Mouse (Mus musculus) kidney, adult 8-10 months (tissue): Measurements from ENCODE around the gene Cyp4f18.
"Not testable (repeated sequence)": the region's sequence is repeated elsewhere in the genome, so short reads cannot be mapped to it uniquely, and the experiment has no call there.

Source experiments
- DNase-seq, 2 experiments: peaks; one replicate each; pipeline ENCODE4 v3.0.0; 2022

Gene Cyp4f18

GRCm38 (mm10) chr8:72009473-72009872 is at the start of gene Cyp4f18:
Cyp4f18 (minus strand) TSS chr8:72009626.
- no peak for DNase-seq

- DNase-seq = not testable (repeated sequence)
Measured at GRCm38 (mm10) chr8:72057643-72058042, 48.2 kb upstream of the Cyp4f18 start.

DNA sequence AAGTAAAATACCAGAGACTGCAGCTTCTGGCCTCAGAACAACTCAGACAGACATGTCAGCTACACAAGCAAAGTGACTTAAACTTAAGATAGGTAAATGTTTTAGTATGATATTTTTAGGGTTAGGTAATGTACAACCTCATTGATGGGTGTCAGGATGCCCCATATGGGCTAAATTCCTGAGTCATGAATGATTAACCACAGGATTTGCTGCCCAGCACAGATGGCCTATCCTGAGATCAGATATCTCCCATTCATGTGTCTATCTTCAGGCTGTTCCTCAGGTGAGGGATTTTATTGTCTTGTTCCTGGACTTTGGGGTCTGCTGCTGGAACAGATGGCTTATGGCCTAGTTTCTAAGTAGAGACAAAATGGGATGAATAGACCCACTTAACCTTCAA is 45.2 kb upstream of the Cyp4f18 start:
- DNase-seq = not testable (repeated sequence)

GRCm38 (mm10) chr8:72042493-72042892 is 33.1 kb upstream of the Cyp4f18 start:
- no peak for DNase-seq

DNA sequence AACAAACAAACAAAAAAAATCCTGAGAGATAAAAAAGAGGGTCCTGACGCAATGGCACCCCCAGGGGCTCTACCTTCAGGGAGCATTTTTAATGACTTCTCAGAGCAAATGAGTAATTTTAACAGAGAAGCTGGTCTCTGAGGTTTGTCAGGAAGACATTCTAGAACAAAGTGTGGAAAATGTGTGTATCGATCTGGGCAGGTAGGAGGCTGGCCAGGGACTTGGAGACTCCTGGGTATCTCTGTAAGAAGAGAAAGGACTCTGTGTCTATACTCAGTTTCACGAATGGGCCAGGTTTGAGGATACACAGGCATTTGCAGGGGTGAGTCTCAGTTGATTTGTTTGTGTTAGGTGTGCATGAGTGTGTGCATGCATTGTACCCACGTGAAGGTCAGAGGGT is 31.5 kb upstream of the Cyp4f18 start, which contains the start of gene Olfr372:
Olfr372 (plus strand) TSS at position 301 of the 400 bp plus-strand sequence.
- DNase-seq = not testable (repeated sequence)

DNA sequence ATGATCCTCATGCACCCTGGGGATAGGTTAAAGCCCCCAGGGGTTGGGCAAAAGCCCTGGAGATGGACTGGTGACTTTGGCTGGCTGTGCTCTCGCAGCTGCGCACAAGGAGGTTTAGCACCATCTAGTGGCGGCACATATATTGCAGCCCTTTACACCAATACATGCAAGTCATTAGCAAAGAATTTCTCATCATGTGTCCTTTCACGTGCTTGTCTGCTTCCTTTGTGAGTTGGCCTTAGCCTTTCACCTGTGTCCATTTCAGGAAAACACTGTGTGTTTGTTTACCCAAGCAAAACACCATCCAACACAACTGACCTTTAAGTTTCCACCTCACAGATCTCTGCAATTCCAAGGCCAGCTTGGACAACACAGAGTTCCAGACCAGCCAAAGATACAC is 23.5 kb upstream of the Cyp4f18 start:
- DNase-seq = peak; percentile 59 to 80

DNA sequence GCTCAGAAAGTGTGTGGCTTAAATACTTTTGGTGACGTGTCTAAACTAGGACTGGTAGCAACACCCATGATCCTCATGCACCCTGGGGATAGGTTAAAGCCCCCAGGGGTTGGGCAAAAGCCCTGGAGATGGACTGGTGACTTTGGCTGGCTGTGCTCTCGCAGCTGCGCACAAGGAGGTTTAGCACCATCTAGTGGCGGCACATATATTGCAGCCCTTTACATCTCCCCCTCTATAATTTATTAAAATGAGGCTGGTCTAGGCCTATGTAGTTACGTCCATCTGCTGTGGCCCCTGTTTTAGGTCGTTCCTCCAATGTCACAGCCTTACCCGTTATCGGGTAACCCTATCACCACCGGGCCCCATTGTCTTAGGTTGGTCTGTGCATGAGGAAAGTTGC is 15.5 kb upstream of the Cyp4f18 start:
- DNase-seq = peak in 1 of 2 experiments; percentile 64

DNA sequence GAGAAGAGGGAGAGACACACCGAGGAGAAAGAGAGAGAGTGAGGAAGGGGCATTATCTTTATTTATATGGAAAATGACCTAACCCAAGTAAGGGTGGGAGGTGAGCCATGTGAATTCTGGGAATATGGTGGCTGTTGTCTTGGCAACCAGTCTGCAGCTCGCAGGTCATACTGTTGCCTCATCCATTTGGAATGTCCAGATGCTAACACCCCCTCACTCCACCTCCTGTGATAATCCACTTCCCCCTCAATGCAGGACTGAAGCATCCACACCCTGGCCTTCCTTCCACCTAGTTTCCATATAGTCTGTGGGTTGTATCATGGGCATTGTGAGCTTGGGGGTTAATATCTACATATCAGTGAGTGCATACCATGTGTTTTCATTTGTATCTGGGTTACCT is 10.4 kb upstream of the Cyp4f18 start:
- no peak for DNase-seq

DNA sequence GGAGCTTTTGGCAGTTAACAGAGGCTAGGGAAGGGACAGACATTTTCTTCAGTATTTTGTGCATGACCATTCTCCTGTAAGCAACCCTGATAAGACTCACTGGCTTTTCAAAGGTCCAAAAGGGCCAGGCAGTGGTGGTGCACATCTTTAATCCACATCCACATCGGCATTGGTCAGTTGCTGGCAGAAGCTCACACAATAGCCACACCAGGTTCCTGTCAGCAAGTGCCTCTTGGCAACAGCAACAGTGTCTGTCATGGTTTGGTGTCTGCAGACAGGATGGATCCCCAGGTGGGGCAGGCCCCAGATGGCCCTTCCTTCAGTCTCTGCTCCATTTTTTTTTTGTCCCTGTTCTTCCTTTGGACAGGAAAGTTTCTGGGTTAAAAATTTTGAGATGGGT is 9.6 kb upstream of the Cyp4f18 start:
- DNase-seq = not testable (repeated sequence)

DNA sequence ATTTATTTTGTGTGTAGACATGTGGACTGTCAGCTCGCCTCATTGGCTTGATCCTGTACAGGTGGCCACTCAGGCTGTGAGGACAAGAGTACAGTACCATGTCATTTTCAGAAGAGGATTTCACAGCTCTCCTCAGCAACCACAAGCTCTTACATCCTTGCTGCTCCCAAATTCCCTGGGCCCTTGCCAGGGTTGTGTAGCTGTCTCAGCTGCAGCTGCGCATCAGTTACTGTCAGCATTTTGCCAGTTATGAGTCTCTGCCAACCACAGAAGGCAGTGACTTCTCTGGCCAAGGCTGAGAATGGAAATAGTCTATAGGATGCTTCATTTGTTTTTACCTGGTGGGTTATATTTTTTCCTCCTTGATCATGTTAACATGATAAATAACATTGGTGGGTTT is 8.7 kb upstream of the Cyp4f18 start:
- DNase-seq = no peak

GRCm38 (mm10) chr8:72017339-72017738 is 7.9 kb upstream of the Cyp4f18 start:
- not testable (repeated sequence) for DNase-seq

DNA sequence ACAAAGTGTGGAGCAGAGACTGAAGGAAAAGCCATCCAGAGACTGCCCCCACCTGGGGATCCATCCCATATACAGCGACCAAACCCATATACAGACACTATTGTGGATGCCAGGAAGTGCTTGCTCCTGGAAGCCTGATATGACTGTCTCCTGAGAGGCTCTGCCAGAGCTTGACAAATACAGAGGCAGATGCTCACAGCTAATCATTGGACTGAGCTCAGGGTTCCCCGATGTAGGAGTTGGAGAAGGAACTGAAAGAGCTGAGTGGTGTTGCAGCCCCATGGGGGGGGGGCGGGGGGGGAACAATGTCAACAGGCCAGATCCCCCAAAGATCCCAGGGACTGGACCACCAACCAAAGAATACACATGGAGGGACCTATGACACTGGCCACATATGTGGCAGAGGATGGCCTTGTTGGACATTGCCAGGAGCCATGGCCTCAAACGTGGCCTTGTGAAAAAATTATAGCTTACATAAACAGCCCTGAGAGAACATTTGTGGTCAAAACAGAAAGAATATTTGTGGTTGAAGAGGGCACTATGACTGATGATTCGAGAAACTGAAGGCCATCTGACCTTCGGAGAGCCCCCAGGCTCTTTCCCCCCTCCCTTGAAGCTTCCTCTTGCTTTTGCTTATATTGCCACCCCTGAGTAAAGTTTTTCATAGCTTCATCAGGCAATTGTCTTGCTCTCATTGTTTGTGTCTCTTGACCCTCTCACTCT is 4.2 kb upstream of the Cyp4f18 start:
- DNase-seq = not testable (repeated sequence)

DNA sequence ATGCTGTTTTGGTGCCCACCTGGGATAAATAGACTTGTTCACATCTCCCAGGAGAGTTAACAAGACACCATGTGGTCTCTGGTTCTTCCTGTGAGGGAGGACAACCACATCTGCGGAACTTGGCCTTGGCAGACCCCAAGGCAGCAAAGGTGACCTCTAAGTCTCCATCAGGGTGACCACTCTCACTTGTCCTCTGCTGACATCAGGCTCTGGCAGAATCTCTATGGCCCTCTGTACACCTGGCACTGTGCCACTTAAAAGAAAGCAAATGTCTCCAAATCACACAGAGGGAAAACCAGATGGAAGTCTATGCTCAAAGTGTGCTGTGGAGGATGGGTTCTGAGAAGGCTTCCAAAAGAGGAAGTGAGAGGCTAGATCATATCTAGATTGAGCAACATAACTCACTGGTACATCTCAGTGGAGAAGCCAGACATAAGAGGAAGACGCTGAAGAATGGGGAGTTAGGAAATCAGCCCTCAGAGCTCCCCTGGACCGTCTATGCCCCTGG is 1.2 kb downstream of the Cyp4f18 start:
- DNase-seq = peak in 1 of 2 experiments; percentile 8

GRCm38 (mm10) chr8:72006763-72007162 is 2.7 kb downstream of the Cyp4f18 start:
- no peak for DNase-seq

GRCm38 (mm10) chr8:72005912-72006311 is 3.5 kb downstream of the Cyp4f18 start:
- DNase-seq = no peak

GRCm38 (mm10) chr8:72002942-72003341 is 6.5 kb downstream of the Cyp4f18 start:
- DNase-seq = no peak

DNA sequence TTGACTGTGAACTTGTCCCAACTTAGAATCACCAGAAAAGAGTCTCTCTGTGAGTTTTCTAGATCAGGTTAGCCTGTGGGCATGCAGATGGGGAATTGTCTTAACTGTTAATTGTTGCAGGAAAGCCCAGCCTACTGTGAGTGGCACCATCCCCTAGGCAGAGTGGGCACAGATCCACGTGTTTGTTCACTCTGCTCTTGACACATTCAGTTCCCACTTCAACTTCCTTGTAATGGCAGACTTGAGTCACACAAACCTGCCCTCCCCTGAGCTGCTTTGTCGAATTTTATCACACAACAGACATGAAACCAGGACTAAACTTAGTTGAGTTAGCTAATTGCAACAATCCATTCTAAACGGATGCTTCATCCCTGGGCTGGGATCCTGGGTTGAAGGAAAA is 9.2 kb downstream of the Cyp4f18 start:
- DNase-seq = no peak

- no peak for DNase-seq
Measured at GRCm38 (mm10) chr8:71999434-71999833, 10.0 kb downstream of the Cyp4f18 start.

- DNase-seq = no peak
Measured at GRCm38 (mm10) chr8:71988867-71989599, 20.4 kb downstream of the Cyp4f18 start.

GRCm38 (mm10) chr8:71988110-71988866 is 21.1 kb downstream of the Cyp4f18 start:
- peak in 1 of 2 experiments; percentile 37 for DNase-seq

DNA sequence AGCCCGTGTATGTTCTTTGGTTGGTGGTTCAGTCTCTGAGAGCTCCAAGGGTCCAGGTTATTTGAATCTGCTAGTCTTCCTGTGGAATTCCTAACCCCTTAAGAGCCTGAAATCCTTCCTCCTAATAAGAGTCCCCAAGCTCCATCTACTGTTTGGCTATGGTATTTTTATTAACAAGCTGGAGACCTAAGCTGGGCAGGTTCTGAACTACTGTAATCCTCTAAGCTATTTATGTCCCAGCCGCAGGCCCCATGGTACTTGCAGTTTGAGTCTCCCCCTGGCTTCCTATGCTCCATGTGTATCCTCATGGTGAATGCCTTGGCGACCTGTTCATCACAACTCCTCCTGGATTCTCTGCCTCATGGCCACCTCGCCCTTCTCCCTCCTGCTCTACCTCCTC is 24.8 kb downstream of the Cyp4f18 start:
- DNase-seq = no peak

GRCm38 (mm10) chr8:71981456-71981855 is 28.0 kb downstream of the Cyp4f18 start:
- no peak for DNase-seq

DNA sequence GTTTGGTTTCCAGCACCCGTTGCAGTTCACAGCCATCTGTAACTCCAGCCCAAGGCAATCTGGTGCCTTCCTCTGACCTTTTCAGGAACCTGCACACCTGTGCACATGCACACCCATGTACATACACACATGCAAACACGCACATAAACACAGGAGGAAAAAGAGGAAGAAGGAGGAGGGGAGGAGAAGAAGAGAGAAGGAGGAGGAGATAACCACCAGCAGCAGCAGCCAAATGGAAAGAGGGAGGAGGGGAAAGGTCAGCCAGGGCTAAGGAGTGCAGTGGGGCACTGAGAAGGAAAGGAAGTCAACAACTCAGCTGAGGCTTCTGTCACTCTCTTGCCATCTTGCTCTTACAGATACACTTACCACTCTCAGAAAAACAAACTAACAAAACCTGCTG is 28.4 kb downstream of the Cyp4f18 start:
- no peak for DNase-seq
